Mouse (Mus musculus) hindlimb bud, embryonic 11.5 days (tissue): ENCODE measurements around the gene Gm4846.
"Not testable (repeated sequence)": the region's sequence is repeated elsewhere in the genome, so short reads cannot be mapped to it uniquely, and the experiment has no call there.

ENCODE experiments used
- DNase-seq: peaks from one replicate; pipeline ENCODE4 v3.0.0-alpha.2; 2012; ENCODE audit warnings: low read depth, low spot score; ENCODE audit errors: extremely low spot score

Gene Gm4846

DNA sequence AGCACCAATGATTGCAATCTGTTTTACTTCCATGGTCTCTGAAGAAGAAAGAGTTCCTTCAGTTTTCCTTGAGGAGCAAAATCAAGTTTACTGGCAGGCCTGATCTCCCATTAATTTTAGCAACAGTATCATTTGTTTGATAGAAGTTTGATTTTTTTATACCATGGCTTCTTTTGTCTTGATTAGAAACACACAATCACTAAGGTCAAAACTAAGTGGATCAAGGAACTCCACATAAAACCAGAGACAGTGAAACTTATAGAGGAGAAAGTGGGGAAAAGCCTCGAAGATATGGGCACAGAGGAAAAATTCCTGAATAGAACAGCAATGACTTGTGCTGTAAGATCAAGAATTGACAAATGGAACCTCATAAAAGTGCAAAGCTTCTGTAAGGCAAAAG is at the start of gene Gm4846:
TSS of gene Gm4846 (minus strand) at position 101 of the 400 bp plus-strand sequence.
- DNase-seq, result not testable (repeated sequence)

DNA sequence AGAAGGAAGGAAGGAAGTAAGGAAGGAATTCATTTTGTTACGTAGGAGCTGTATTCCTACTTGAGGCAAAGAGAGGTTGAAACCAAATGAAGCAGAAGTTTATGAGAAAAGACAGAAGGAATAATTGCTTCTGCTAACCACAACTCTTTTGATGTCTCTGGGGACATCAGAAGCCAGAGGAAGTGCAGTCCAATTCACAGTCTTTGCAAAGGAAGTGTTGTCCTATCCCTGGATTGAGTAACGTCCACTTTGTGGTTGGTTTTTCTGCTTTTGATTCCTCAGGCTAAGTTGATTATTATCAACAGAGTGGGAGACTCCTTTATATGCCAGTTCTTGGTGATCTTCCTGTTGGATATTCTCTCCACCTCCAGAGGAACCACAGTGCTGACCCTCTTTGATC is 34.1 kb upstream of the Gm4846 start:
- DNase-seq, result not testable (repeated sequence)

DNA sequence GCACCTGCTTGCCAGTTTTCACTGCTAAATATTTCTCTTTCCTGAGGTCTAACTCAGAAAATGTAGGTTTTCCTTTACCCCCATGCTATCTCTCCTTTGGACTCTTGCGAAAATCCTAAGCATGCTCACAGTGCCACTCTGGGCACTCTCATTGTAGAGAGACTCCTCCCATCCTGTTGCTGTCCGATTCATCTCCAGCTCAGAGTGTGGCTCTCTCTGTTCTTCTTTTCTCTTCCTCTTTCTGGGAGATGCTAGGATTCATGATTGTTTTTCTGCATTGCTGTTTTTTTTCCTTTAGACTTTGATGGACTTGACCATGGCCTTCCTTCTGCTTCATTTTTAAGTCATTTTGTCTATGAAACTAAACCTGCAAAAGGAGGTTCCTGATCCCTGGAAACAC is 27.3 kb upstream of the Gm4846 start:
- DNase-seq, result not testable (repeated sequence)

DNA sequence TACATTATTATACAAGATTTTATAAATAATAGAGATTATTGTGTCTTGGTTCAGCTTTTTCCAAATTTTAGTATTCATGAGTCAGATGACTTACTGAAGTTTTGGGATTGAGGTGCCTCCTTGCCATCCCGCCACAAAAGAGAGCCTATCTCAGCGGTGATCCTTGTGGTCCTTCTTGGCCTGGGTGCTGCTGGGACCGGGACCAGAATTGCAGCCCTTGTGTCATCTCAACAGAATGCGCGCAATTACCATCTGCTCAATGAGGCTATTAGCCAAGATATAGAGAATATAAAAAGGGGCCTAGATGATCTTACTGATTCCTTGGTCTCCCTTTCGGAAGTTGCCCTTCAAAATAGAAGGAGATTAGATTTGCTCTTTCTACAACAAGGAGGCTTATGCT is 22.2 kb upstream of the Gm4846 start:
- DNase-seq, result not testable (repeated sequence)

GRCm38 (mm10) chr1:166516556-166516955 is 19.2 kb upstream of the Gm4846 start:
- DNase-seq, result no peak

GRCm38 (mm10) chr1:166504206-166504605 is 6.8 kb upstream of the Gm4846 start:
- DNase-seq, result not testable (repeated sequence)

DNA sequence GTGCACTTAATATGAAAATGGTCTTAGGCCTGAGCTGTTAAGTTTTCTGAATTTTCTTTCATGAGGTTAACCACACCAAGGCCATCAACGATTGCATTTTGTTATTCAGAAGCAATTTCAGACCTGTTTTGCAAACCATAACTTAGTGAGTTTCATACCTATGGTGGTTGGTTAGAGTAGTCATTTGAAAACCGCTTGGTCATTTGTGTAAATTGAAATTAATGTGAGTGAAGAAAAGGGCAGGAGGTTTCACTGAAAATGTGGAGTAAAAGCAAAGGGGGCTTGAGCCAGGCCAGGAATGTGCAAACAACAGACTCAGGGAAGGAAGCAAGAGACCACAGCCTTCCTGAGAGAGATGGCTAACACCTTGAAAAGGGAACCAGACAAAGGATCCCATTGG is 17.9 kb downstream of the Gm4846 start:
- no peak for DNase-seq

GRCm38 (mm10) chr1:166467172-166467571 is 30.2 kb downstream of the Gm4846 start:
- no peak for DNase-seq

GRCm38 (mm10) chr1:166462544-166462943 is 34.8 kb downstream of the Gm4846 start:
- DNase-seq, result no peak

- DNase-seq, result no peak
Measured at GRCm38 (mm10) chr1:166441992-166442391, 55.4 kb downstream of the Gm4846 start.

DNA sequence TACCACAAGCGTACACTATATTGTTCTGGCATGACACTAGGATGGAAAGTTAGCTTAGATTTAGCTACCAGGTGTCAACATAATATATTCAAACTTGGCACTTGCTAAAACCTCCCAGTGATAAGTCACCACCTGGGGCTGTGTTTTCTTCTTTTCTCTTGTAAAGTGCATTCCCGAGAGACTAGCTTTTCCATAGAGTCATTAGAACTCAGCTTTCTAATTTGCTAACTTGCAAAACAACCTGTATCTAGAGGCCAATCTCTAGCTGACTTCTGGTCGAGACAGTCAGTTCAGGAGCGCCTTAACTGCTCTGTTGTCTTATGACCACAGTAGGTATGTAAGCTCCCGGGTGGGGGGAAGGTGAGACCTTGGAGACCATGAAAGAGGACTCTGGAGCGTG is 58.0 kb downstream of the Gm4846 start:
- DNase-seq, result no peak
